Mouse (Mus musculus) testis, adult 2 months (tissue): ENCODE results near the gene Cd8a.

Source experiments
- CTCF ChIP-seq: fragments of 200-500 bp; IDR thresholded peaks from 2 replicates; pipeline ENCODE4 v1.5.1; 2012; ENCODE audit warnings: low read depth, mild to moderate bottlenecking, inconsistent platforms, low read length, moderate library complexity; ENCODE audit not compliant: control insufficient read depth, insufficient read depth, insufficient replicate concordance
- POLR2A ChIP-seq: fragments of 200-500 bp; IDR thresholded peaks from 2 replicates; pipeline ENCODE4 v1.6.1; 2012; ENCODE audit warnings: low read depth, mild to moderate bottlenecking, inconsistent platforms, low read length, moderate library complexity; ENCODE audit not compliant: control insufficient read depth

DNA sequence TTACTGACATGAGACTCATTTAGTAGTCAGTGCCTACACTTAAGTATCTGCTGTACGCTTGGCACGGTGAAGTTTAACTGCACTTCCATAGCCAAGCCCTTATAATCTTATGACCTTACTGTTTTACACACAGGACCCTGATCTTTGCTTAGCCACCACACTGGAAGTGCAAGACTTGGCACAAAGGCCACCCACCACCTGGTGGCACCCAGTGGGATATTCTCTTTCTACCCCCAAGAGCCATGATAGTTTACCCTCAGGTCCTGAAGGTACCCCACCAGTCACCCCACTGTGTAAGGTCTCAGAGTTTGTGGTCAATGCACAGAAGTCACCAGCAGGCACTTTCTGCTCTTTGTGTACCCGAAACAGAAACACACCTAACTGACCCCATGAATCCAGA lies 22.0 kb upstream of the Cd8a start:
- no peak for TF ChIP-seq POLR2A
- TF ChIP-seq CTCF = no peak
